Mouse (Mus musculus) C2C12 (cell line): Measurements from ENCODE around the gene Gm4952.

Experiments used
- CEBPB ChIP-seq: IDR thresholded peaks from one replicate; pipeline ENCODE4 v1.6.1; 2011; ENCODE audit warnings: low read depth, mild to moderate bottlenecking, control low read depth, moderate library complexity
- CTCF ChIP-seq: IDR thresholded peaks from one replicate; pipeline ENCODE4 v1.5.1; 2011; ENCODE audit not compliant: control insufficient read depth, insufficient read depth, insufficient read length
- MAX ChIP-seq: IDR thresholded peaks from one replicate; pipeline ENCODE4 v1.6.1; 2011; ENCODE audit warnings: mild to moderate bottlenecking, control low read depth
- MYOD1 ChIP-seq: IDR thresholded peaks from one replicate; pipeline ENCODE4 v1.6.1; 2011; ENCODE audit warnings: low read depth; ENCODE audit not compliant: control insufficient read depth, insufficient read length
- USF1 ChIP-seq: IDR thresholded peaks from one replicate; pipeline ENCODE4 v1.6.1; 2011; ENCODE audit warnings: low read depth, mild to moderate bottlenecking, control low read depth, moderate library complexity

DNA sequence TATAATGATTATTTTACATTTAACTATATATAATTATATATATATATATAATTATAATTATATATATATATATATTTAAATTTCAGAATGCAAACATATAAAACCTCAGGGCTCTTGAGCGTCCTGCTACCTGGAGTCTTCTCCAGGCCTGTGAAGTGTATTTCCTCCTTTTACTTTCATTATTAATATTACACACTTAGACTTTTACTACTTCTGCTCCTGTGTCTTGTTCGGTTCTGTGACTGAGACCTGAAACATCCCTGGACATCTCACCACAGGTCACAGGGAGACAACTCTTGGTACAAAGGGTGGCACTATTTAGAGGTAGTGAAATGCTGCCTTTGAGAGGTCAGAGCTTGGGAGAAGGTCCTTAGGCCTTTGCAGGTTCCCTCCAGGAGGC is 43.5 kb upstream of the Gm4952 start:
- no peak for TF ChIP-seq USF1
- TF ChIP-seq CTCF, result no peak
- TF ChIP-seq CEBPB, result no peak
- TF ChIP-seq MYOD1, result no peak
- no peak for TF ChIP-seq MAX
